Mouse (Mus musculus) heart, postnatal 10 days (tissue): Measurements from ENCODE around the gene Daam2. TPM values are rescaled to one million over a fixed set of nuclear protein-coding genes. Genes with fewer than 3 reads are reported as not detected.
"Not testable (repeated sequence)": the region's sequence is repeated elsewhere in the genome, so short reads cannot be mapped to it uniquely, and the experiment has no call there.

Experiments used
- DNase-seq, 2 experiments: peaks; one replicate each; pipeline ENCODE4 v3.0.0; 2021
- intact Hi-C: fragments of 180-260 bp; cut with DNase I; formaldehyde crosslinking; loops from one replicate; pipeline ENCODE4 v1.15.1; 2025
- total RNA-seq, 2 experiments: library from RNA; stranded (reverse); gene quantifications; 2 replicates each; pipeline ENCODE4 v1.2.3; 2021

The Daam2 gene
- total RNA-seq, 2 experiments from 2014 or later = 14.2 to 16.3 TPM

DNA sequence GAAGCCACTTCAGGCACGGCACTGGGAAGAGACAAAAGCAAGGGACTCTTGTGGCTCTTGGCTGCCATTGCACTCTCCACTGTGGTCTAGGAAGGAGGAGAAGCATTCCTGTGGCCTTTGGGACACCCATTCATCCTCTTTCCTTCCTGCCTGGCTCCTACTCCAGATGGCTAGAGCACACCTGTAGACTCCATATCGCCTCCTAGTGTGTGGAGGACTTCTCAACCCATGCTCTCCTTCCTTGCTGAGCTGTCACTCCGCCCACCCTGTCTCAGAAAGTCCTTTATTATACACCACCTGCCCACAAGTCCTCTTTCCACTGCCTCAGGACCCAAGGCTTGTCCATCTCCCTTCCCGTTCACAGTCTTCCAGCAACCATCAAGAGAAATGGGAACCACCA lies 70.9 kb downstream of the Daam2 start:
- intact Hi-C loops = no loop called here
- DNase-seq = no peak

DNA sequence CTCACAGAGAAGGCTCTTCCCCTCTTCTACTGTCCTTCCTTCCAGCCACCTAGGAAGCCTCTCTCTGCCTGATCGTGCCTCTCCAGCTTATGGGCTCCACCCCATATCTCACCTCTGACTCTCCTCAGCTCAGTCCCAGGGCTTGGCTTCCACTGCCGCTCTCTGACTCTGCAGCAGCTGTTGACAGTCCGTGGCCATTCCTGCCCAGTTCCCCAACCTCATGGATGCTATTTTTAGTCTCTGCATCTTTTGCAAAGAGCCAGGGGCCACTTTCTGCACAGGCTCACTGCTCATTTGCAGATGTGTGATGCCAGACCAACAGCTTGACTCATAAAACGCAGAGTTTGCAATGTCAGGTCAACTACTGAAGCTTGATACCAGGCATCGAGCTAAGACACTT lies 75.0 kb downstream of the Daam2 start:
- peak; percentile 74 to 79 for DNase-seq
- intact Hi-C loops = no loop called here

- no peak for DNase-seq
- intact Hi-C loops = no loop called here
Measured at GRCm38 (mm10) chr17:49484435-49484834, 79.7 kb downstream of the Daam2 start.

- no peak for DNase-seq
- intact Hi-C loops = no loop called here
Measured at GRCm38 (mm10) chr17:49481876-49482275, 82.3 kb downstream of the Daam2 start.

DNA sequence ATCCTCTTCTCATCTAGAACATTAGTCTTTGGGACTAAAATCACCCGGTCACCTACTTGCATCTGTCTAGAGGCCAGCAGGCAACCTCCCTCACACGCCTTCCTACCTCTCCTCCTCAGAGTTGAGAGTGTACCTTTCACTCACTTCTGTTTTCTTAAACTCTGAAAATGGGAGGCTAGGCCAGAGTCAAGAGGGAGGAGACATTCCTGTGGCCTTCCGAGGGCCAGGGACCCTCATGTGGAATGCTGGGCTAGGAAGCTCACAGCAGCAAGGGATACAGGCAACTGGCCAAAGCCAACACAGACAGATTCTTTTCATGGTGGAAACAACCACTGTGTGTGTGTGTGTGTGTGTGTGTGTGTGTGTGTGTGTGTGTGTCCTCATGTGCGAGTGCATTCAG lies 86.8 kb downstream of the Daam2 start:
- peak in 1 of 2 experiments; percentile 26 for DNase-seq
- intact Hi-C loops = no loop called here

DNA sequence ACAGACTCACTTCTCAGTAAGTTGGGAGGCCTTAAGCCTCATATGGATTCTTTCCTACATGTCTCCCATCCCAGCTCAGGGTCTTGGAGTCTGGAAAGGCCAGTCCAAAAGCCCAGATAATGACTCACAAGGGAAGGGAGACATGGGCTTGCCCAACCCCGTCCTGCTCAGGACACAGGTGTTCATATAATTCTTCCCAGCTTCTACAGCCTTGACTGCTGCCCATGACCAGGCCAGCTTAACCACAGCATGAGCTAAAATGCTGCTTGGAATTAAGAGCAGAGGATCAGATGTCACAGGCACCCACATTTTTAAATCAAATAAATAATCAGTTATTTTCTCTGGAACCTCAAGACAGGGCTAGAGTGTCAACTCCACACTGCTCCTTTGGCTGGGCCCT lies 89.0 kb downstream of the Daam2 start:
- intact Hi-C loops = no loop called here
- no peak for DNase-seq

DNA sequence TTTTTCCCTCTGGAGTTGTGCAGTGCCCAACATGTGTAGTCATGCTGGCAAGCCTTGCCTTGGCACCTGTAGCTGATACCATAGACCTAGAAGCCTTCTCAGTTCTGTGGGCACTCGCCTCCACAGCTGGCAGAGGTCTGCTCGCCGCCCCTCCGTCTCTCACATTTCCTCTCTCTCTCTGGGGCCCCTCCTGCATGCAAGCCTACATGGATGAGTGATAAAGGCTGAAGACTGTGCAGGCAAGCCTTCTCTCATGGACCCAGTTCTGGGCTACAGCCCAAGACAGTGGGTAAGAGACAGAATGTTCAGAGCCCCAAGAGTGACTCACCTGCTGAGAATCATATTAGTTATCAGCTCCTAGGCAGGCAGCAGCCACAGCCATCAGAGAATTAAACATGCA lies 90.1 kb downstream of the Daam2 start:
- DNase-seq = no peak
- intact Hi-C loops = no loop called here

DNA sequence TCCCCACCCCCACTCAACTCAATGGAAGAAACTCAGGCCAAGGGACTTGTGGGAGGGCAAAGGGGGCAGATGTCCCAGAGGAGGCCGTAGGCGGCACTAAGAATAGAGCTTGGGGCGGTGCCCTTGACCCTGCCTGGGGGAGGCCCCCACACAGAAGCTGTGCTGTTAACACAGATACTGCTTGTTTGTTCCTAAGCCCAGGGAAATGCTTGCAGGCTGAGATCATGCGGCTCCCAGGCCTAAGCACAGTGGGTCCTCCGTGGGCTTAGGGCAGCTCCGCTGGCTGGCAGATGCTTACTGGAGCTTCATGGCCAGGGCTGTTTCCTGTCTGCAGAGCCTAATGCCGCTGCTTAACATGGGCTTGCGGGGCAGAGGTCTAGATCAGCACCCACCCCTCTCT lies 91.5 kb downstream of the Daam2 start:
- peak; percentile 50 to 65 for DNase-seq
- intact Hi-C loops = no loop called here

GRCm38 (mm10) chr17:49468223-49468622 lies 95.9 kb downstream of the Daam2 start:
- peak; percentile 83 to 91 for DNase-seq
- intact Hi-C loops = loop anchor here (1.0 to 5.0 kb wide), 3 partner anchors 384 to 430 kb away; no protein-coding TSS in a partner anchor

- DNase-seq = no peak
- intact Hi-C loops = loop anchor here (5.0 kb wide), 1 partner anchor 412 kb away; no protein-coding TSS in a partner anchor
Measured at GRCm38 (mm10) chr17:49464884-49465283, 99.3 kb downstream of the Daam2 start.

DNA sequence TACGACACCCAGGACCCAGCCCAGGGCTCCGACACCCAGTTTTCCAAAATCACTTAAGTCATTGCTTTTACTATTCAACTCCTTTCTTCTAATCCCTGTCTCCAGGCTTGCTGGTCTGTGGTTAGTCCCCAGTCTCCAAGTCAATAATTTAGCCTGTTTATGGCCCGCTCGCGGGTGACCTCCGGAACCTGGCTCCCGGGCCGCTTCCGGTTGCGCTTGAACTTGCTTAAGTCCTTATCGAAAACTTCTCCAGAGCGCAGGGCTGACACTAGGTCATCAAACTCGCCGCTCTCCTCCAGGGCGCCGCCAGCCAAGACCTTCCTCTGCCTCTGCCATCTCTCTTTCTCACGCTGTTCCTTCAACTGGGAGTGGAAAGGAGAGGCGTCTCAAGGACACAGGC lies 105.8 kb downstream of the Daam2 start:
- no peak for DNase-seq
- intact Hi-C loops = no loop called here

- intact Hi-C loops = no loop called here
- no peak for DNase-seq
Measured at GRCm38 (mm10) chr17:49457833-49458232, 106.3 kb downstream of the Daam2 start.

GRCm38 (mm10) chr17:49456334-49456733 lies 107.8 kb downstream of the Daam2 start:
- intact Hi-C loops = no loop called here
- DNase-seq = no peak

DNA sequence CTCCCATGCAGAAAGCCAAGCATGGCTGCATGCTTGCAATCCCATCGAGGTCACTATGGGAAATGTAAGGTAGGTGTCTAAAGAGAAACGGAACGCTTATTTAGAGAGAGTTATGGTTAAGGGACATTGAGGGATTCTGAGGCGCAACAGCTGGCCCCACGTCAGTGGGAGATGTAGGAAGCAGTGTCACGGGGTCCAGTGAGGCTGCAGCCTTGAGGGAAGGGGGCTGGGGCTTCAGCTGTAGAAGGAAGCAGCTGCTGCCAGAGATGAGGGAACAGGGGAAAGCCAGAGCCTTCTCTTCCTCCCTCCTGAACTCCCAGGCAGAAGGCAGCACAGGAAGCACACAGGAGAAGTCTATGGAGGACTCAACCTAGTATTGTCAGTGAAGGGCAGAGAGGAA lies 113.2 kb downstream of the Daam2 start:
- intact Hi-C loops = no loop called here
- DNase-seq = no peak

- intact Hi-C loops = no loop called here
- DNase-seq = no peak
Measured at GRCm38 (mm10) chr17:49449230-49449608, 114.9 kb downstream of the Daam2 start.

DNA sequence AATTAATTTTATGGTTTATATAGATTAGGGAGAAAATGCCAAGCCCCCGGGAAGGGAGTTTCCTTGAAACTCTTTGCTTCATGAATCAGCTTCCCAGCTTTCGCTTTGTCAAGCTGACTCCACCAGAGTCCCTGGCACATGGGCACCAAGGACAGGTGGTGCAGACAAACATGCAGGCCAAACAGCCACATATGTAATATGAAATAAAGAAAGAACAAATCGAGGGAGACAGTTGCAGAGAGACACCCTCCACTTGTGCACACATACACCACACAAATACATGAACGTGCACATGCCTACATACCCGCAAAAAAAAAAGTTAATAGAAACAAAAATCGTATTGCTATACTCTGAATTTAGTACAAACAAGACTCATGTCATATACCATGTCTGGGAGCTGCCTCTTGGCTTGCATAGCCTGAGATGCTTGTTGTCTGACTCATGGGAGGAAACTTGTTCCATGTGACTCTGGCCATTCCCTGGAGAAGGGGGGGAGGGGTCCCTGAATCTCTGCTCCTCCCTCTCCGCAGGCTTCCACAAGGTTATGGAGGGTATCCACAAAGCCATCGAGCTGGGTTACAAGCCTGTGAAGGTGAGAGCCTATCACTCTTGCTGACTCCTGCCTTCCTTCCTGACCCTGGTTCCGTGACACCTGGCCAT lies 115.4 kb downstream of the Daam2 start:
- intact Hi-C loops = no loop called here
- peak; percentile 56 for DNase-seq

GRCm38 (mm10) chr17:49442841-49443240 lies 121.3 kb downstream of the Daam2 start:
- intact Hi-C loops, DNase-seq: not testable (repeated sequence)

DNA sequence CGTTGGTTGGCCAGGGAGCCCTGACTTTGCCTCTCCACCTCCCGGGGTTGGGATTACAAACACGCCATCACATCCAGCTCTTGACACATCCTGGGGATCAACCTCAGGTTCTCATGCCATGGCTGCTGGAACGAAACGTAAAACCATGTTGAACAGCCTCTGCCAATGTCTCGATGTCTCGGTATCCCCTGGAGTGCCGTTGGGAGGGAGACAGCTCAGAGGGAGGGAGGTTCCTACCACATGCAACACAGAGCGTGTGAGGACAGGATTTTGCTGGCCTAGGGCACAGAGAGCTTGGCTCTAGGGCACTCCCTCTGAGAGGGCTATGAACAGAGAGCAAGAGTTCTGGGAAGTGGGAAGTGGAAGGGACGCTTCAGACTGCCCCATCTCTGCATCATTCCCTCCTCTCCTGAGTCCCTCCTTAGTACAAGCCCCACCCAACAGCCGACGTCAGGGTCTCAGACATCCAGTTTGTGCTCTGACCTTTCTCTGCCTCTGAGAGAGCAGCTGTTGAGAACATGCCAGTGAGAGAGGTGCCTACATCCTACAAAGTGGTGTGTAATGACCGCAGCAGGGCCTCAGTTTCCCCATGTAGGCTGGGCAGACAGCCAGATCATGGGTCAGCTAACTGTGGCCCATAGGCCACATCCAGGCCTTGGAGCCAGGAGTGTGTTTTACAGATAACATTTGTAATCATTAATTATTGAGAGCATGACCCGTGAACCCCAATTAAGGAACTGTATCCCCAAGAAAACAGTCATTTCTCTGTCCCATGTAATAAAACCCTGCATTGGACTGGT lies 123.6 kb downstream of the Daam2 start:
- intact Hi-C loops = no loop called here
- DNase-seq = no peak

DNA sequence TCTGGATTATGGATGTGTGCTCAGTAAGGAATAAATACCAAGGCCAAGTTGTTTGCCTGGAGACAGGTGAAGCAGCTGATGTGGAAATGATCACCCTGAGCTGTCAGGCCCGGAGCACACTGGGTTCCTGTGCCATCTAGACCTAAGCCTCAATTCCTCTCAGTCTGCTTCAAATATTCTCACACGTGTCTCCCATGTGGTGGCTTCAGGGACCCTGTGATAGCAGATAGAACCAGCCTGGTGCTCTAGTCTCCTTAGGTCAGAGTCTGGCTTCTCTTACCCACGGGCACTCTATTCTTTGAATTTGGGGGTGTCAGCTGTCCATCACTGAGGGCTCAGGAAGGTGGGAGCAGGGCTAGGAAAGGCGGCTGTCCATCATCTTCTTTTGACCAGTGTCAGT lies 124.4 kb downstream of the Daam2 start:
- DNase-seq = no peak
- intact Hi-C loops = no loop called here

DNA sequence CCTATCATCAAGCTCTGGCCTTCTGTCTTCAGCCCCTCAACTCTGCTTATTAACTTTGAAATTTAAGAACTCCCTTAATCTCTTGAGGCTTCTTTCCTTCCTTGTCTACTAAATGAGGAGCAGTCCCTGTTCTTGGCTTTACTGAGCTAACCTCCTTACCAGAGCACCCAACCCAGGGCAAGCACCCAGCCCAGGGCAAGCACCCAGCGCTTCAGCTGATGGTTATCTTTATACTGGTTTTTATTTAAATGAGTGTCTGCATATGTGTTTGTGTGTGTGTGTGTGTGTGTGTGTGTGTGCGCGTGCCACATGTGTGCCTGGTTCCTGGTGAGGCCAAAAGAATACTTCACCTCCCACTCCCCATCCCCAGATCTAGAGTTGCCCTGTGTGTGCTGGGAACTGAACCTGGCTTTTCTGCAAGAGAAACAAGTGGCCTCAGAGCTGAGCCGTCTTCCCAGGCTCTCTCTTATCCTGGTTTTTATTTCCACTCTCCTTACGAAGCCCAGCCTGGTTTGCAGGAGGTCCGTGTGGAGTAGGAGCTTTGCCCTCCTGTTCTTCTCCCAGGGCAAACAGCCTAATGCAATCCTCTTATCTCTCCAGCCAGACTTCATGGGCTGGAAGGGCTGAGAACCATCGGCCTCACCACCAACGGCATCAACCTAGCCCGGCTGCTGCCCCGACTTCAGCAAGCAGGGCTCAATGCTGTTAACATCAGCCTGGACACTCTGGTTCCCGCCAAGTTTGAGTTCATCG lies 125.1 kb downstream of the Daam2 start:
- intact Hi-C loops = no loop called here
- no peak for DNase-seq

GRCm38 (mm10) chr17:49437306-49437705 lies 126.8 kb downstream of the Daam2 start:
- not testable (repeated sequence) for DNase-seq

More at GRCm38 (mm10) chr17:49437306-49437705, 126.8 kb downstream of the Daam2 start:
- intact Hi-C loops = not testable (repeated sequence)
